Mouse (Mus musculus) lung, adult 2 months (tissue): ENCODE results near the gene Mfsd2b.

Source experiments
- CTCF ChIP-seq: fragments of 200-500 bp; IDR thresholded peaks from 2 replicates; pipeline ENCODE4 v1.5.1; 2011; ENCODE audit warnings: mild to moderate bottlenecking, low read length, control low read depth; ENCODE audit not compliant: insufficient read depth
- POLR2A ChIP-seq: fragments of 200-500 bp; IDR thresholded peaks from 2 replicates; pipeline ENCODE4 v1.6.1; 2011; ENCODE audit warnings: low read depth, mild to moderate bottlenecking, control low read depth, low read length, borderline replicate concordance; ENCODE audit errors: extremely low read depth

DNA sequence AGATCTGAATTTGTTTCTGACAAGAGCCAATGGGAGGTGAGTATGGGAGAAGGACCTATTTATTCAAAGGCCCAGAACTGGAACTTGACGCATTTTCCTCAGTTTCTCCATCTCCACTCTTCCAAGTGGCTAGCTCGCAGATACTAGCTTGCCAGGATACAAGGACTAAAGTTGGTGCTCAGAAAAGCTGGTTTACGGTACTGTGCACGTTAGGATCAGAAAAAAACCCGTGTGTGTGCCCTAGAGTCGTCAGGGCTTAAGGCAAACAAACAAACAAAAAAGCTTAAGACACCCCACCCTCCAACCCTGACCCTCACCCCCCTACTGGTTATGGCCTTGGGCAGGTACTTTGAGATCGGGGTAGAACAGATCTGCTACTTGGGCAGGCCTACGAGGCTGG, 31.7 kb downstream of the Mfsd2b start:
- no peak for TF ChIP-seq CTCF
- no peak for TF ChIP-seq POLR2A
